Mouse (Mus musculus) E14TG2a.4 (cell line): ENCODE measurements around the gene Mical3.

Experiments
- CTCF ChIP-seq: conservative IDR thresholded peaks from 2 replicates; pipeline ENCODE4 v1.5.1; 2014; ENCODE audit warnings: low read length
- POU5F1 ChIP-seq: IDR thresholded peaks from 2 replicates; pipeline ENCODE4 v1.6.1; 2014; ENCODE audit warnings: low read length, borderline replicate concordance

GRCm38 (mm10) chr6:120940446-120941083 is 190.2 kb downstream of the Mical3 start:
- TF ChIP-seq CTCF (no peak), POU5F1 (no peak)
